Mouse (Mus musculus) CD4-positive naive resting alpha-beta T cell, adult 76 days (primary cell): ENCODE results near the gene Csf1. TPM values are rescaled to one million over a fixed set of nuclear protein-coding genes. Genes with fewer than 3 reads are reported as not detected.

ENCODE experiments used
- total RNA-seq: library from RNA; stranded (reverse); gene quantifications from one replicate; pipeline ENCODE4 v1.2.4, GENCODE M21; 2023

The Csf1 gene
- total RNA-seq: 3.4 TPM

DNA sequence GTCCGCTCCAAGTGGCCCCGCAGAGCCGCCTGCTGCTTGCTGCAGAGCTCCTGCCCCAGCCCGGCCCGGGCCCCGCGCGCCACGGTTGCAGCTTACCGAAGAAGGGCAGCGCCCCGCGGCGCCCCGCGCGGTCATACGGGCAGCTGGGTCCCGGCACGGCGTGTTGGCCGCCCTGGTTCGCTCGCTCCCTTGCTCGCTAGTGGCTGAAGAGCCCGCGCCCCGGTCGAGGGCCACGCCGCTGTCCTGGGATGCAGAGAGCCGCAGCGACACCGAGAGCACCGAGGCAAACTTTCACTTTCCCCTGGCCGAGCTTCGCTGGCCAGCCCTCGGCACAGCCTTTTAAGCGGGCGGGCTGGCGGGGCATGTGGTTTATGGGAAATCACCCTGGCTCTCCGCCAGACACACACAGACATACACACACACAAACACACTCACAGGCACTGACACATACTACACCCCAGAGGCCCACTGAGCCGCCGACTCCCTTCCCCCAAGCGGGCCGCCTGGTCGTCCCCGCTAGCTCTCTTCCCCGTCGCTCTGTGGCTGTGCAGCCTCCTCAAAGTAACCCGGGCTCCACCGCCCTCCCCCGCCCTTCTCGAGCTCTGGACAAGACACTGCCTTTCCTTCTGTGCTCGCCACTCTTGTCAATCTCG lies at the start of gene Csf1:
Gene Csf1, minus strand, starts transcription at position 541 of the 653 bp plus-strand sequence.

DNA sequence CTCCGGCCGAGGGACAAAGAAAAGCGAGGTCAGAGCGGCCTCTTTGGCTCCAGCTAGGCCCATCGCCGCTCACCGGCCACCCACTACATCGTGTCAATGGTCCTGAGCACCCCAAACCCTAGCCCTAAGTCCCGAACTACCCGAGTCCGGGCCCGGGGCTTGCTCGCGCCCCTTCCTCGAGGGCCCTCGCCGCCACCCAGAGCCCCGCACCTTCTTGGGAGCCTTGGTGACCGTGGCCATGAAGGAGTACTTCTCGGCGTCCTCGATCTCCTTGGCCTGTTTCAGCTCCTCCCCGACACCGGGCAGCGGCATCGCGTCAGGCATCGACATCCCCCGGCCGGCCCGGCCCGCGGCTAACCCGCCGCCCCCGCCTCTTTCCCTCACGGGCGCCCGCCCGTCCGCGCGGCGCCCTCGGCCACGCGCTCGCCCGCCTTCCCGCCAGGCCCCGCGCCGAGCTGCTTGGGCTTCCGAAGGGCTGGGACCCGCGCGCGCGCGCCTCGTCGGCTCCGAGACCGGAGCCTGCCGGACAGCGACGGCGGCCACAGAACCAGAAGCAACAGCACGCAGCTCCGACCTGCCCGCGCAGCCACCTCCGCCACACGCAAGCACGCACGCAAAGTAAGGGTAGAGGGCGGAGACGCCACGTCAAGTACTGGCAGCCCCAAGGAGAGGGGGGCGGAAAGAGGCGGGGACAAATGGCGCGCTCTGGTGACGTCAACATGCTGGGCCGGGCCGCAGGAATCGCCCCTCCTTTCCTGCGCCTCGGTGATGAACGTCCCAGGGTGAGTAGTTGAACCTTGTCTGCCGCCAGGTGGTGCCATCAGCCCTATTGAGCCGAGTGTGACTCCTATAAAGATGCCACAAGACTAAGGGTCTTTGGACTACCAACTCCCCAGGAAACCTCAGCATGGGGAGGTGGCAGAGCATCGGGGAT lies 64.1 kb downstream of the Csf1 start, which contains the start of gene Ahcyl1:
Gene Ahcyl1, minus strand, starts transcription at position 613 of the 934 bp plus-strand sequence.

Other genes with a start within 250 kb of the Csf1 start
- not detected for gene Slc6a17, start 242.5 kb downstream of the Csf1 start, total RNA-seq
- gene Ubl4b, start 205.4 kb downstream of the Csf1 start, total RNA-seq: not detected
- gene Alx3, start 165.4 kb downstream of the Csf1 start, total RNA-seq: not detected
- gene Gm10961, start 129.1 kb downstream of the Csf1 start, total RNA-seq: not detected
- gene Strip1, start 128.8 kb downstream of the Csf1 start, total RNA-seq: 43.1 TPM
- 78.3 TPM for gene Ahcyl1, start 63.9 kb downstream of the Csf1 start, total RNA-seq
- gene Eps8l3, start 116.8 kb upstream of the Csf1 start, total RNA-seq: not detected
- gene Gstm5, start 135.4 kb upstream of the Csf1 start, total RNA-seq: not detected
- 1.7 TPM for gene Gstm7, start 171.3 kb upstream of the Csf1 start, total RNA-seq
- gene Gstm6, start 183.3 kb upstream of the Csf1 start, total RNA-seq: not detected
- not detected for gene Gstm3, start 208.8 kb upstream of the Csf1 start, total RNA-seq
- not detected for gene Gstm2, start 226.0 kb upstream of the Csf1 start, total RNA-seq